Mouse (Mus musculus): ENCODE results near the gene Cox6a1. TPM values are rescaled to one million over a fixed set of nuclear protein-coding genes. Genes with fewer than 3 reads are reported as not detected.

The Cox6a1 gene
- total RNA-seq, 4 experiments from 2014 or later = 205 to 218 (median 216) TPM

DNA sequence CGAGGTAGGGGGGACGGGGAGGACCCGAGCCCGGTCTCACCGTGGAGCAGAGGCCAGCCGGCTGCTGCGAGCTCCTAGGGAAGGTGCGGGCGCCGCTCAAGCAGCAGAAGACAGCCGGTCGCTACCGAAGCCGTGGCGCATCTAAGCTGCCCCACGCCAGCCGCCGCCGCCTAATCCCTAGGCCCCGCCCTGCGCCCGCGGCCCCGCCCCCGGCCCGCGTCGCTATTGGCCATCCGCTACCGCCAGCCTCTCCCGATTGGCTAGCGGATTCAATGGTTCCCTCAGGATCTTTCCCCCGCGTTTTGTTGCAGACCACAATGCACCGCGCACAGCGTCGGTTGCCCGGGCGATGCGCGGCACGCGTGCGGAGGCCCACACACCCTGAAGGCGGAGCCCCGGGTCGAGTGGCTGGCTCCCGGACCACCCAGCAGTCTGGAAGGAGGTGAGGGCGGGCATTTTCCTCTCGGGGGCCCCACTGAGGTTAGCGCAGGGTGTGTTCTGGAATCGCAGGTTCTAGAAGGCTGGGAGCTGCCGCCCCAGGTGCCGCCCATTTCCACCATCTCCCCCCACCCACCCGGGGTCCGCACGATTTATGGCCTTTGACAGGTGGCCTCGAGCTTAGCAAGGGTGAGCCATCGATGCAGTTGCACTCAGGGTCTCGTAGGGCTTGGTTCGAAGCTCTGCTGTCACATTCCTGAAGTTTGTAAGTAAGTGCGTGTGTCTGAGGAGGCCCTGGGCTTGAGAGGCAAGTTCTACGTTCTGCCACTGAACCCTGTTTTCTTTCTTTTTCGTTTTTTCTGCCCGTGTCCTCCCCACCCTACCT lies 47.8 kb downstream of the Cox6a1 start, which contains the start of gene Dynll1:
Dynll1 (minus strand) TSS at position 208 of the 823 bp plus-strand sequence.
- peak; percentile 100 for DNase-seq (ENCODE audit: low spot score)

DNA sequence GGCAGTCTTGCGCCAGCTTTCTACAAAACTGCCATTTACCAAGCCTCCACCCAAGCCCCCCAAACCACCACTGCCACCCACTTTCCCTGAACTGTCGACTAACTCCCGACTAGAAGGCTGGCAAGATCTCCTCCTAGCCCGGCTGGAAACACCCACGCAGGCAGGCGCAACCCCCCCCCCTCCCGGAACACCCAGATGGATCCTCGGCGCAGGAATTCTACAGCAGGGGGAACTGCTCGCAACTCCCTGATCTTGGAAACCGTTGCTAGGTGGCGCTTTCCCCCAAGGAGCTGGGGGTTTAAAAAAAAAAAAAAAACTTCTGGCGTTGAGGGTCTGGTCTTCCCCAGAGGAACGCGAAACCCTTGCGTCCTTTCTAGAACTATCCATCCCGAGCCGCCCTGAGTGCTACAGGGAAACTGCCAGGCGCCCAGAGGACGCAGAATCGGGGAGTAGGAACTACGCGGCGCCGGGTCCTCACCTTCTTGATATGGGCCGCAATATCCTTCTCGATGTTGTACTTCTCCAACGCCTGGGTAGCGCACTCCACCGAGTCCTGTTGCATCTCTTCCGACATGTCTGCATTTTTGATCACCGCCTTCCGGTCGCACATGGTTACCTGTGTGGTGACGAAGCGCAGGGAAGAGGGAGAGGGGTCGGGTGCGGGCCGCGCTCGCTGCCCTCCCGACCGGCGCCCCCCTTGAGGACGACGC lies 48.6 kb downstream of the Cox6a1 start:
- DNase-seq (ENCODE audit: low spot score) = peak; percentile 50

DNA sequence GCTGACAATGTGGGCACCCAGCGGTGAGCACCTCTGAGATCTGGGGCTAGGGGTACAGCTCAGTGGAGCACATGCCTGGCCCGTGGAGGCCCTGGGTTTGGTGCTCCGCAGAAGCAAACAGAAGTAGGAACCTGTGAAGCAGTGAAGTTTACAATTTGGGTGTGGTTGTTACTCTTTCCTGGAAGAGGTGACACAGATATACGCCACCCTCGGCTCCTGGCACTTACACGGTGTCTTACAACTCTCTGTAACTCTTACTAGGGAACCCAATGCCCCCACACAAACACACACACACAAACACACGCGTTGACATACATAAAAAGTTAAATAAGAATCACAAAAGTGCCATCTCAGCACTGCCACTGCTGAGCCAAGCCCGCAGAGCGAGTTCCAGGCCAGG lies 52.4 kb downstream of the Cox6a1 start:
- no peak for DNase-seq (ENCODE audit: low spot score)

Other genes starting within 250 kb of the Cox6a1 start
- 100 to 1,000 TPM; 225 to 279 (median 244) TPM for gene Acads, start 229.6 kb downstream of the Cox6a1 start, total RNA-seq (2022)
- gene Unc119b, start 214.0 kb downstream of the Cox6a1 start, total RNA-seq (2022) = 10 to 100 TPM; 11.8 to 18.5 (median 14.5) TPM
- gene Mlec, start 190.8 kb downstream of the Cox6a1 start, total RNA-seq (2022) = 10 to 100 TPM; 75.2 to 88.5 (median 78.8) TPM
- 1 to 10 TPM; 1.7 to 2.6 (median 1.9) TPM for gene Cabp1, start 154.6 kb downstream of the Cox6a1 start, total RNA-seq (2022)
- 10 to 100 TPM; 26.6 to 35.1 (median 32.8) TPM for gene Pop5, start 113.1 kb downstream of the Cox6a1 start, total RNA-seq (2022)
- gene Rnf10, start 76.1 kb downstream of the Cox6a1 start, total RNA-seq (2022) = 100 to 1,000 TPM; 355 to 414 (median 370) TPM
- gene Coq5, start 69.3 kb downstream of the Cox6a1 start, total RNA-seq (2022) = 100 to 1,000 TPM; 138 to 171 (median 161) TPM
- gene Dynll1, start 48.0 kb downstream of the Cox6a1 start, total RNA-seq (2022) = 10 to 100 TPM; 52.9 to 84.2 (median 71.3) TPM
- gene Srsf9, start 21.8 kb downstream of the Cox6a1 start, total RNA-seq (2022) = 10 to 100 TPM; 14.2 to 15.5 (median 14.4) TPM
- 10 to 100 TPM; 17.5 to 21.2 (median 19.4) TPM for gene Gatc, start 7.8 kb downstream of the Cox6a1 start, total RNA-seq (2022)
- gene Triap1, start 7.8 kb downstream of the Cox6a1 start, total RNA-seq (2022) = 10 to 100 TPM; 25.5 to 27.4 (median 25.8) TPM
- gene Msi1, start 80.6 kb upstream of the Cox6a1 start, total RNA-seq (2022) = under 1 TPM; 0.16 to 0.52 (median 0.25) TPM
- gene Pla2g1b, start 117.3 kb upstream of the Cox6a1 start, total RNA-seq (2022) = not detected
- 10 to 100 TPM; 17.9 to 21.4 (median 19.6) TPM for gene Sirt4, start 135.7 kb upstream of the Cox6a1 start, total RNA-seq (2022)
- gene Pxn, start 157.7 kb upstream of the Cox6a1 start, total RNA-seq (2022) = 10 to 100 TPM; 31.2 to 43.4 (median 34.1) TPM
- gene Rplp0, start 210.5 kb upstream of the Cox6a1 start, total RNA-seq (2022) = 100 to 1,000 TPM; 591 to 710 (median 629) TPM
- 10 to 100 TPM; 35.7 to 41.6 (median 39.3) TPM for gene Gcn1l1, start 216.3 kb upstream of the Cox6a1 start, total RNA-seq (2022)